Mouse (Mus musculus) embryonic fibroblast, embryonic 13.5 days (primary cell): ENCODE measurements around the gene Zmiz1. TPM values are rescaled to one million over a fixed set of nuclear protein-coding genes. Genes with fewer than 3 reads are reported as not detected.

Experiments used
- H3K27ac ChIP-seq: 2 replicates; pipeline ENCODE4 v1.5.1; 2012; ENCODE audit warnings: low read length, control low read depth, inconsistent platforms; ENCODE audit not compliant: insufficient read depth
- H3K4me1 ChIP-seq: 2 replicates; pipeline ENCODE4 v1.6.1; 2011; ENCODE audit warnings: low read length; ENCODE audit not compliant: control insufficient read depth, insufficient read depth
- H3K4me3 ChIP-seq: 2 replicates; pipeline ENCODE4 v1.5.1; 2011; ENCODE audit warnings: mild to moderate bottlenecking, control low read depth, low read length; ENCODE audit not compliant: insufficient read depth
- CTCF ChIP-seq: IDR thresholded peaks from 2 replicates; pipeline ENCODE4 v1.5.1; 2011; ENCODE audit warnings: mild to moderate bottlenecking, control low read depth, low read length, moderate library complexity, borderline replicate concordance; ENCODE audit not compliant: insufficient read depth
- POLR2A ChIP-seq: IDR thresholded peaks from 2 replicates; pipeline ENCODE4 v1.6.1; 2011; ENCODE audit warnings: low read depth, mild to moderate bottlenecking, control low read depth, low read length, moderate library complexity
- polyA plus RNA-seq: library from polyadenylated mRNA; stranded (reverse); fragments of >200 nt; gene quantifications from 2 replicates; pipeline ENCODE4 v1.2.4, GENCODE M21; 2011; ENCODE audit warnings: low read depth; ENCODE audit not compliant: missing spikeins, insufficient read length

Zmiz1 gene
- polyA plus RNA-seq, 1 experiment = 61.9 TPM

GRCm38 (mm10) chr14:25607968-25608491 is 149.0 kb downstream of the Zmiz1 start:
- Histone ChIP-seq H3K4me3 (peak overlapping the region; percentile 48), H3K4me1 (peaks cover 28% of the 10 kb centered on the region; the same call in 1 of the 2 replicates), H3K27ac (no peak overlapping the region)
- TF ChIP-seq POLR2A = peak; percentile 37; the same call in 1 of the 2 replicates
- TF ChIP-seq CTCF = no peak; the same call in 1 of the 2 replicates

DNA sequence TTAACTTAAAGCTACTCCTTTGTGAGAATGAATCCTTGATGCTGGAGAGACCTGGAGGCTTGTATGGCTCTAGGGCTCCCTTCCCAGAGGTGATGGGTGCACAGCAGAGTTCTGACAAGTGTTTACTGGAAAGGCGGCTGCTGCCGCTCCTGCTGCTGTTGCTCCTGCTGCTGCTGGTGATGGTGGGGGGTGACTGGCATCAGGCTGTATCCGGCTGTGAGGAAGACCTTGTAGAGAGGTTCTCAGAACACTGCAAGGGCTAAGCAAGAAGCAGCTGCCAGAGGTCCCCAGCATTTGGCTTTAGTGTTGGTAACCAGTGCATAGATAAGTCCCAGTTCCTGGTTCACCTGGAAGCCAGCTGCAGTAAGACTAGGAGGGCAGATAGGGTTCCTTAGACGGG is 149.6 kb downstream of the Zmiz1 start:
- peaks cover 22% of the 10 kb centered on the region; the same call in 1 of the 2 replicates for H3K4me1 ChIP-seq

GRCm38 (mm10) chr14:25609355-25609754 is 150.4 kb downstream of the Zmiz1 start:
- Histone ChIP-seq H3K27ac (no peak overlapping the region), H3K4me1 (peaks cover 17% of the 10 kb centered on the region; the same call in 1 of the 2 replicates), H3K4me3 (no peak overlapping the region)
- TF ChIP-seq CTCF (no peak), POLR2A (no peak)

More for the DNA sequence above, 149.6 kb downstream of the Zmiz1 start:
- Histone ChIP-seq H3K27ac (no peak overlapping the region), H3K4me3 (peak overlapping the region; percentile 48)
- no peak for TF ChIP-seq CTCF
- TF ChIP-seq POLR2A = no peak

- peaks cover 14% of the 10 kb centered on the region; the same call in 1 of the 2 replicates for H3K4me1 ChIP-seq
- no peak overlapping the region for H3K4me3 ChIP-seq
These were observed 151.6 kb downstream of the Zmiz1 start for GRCm38 (mm10) chr14:25610396-25611158.

DNA sequence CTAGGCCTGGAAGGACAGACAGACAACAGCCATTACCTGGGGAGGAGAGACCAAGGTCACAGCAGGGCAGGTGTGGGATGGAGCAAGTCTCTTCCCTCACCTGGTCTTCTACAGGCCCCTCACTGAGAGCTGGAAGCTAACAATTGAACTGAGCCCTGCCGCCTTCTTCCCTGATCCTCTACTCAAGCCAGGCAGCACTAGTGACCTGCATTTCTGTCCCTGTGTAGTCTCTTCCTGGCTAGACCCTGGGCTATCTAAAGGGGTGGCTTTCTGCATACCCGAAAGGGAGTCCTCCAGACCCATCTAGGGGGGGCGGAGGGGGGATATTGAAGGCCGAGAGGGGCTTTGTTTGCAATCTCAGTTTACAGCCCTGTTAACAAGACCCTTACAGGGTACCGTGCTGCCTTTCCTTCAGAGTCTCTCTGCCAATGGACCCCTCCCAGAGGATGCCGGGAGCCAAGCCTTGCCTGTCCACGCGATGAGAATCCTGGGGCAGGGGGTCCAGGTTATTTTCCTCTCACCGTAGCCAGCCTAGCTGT is 152.2 kb downstream of the Zmiz1 start:
- Histone ChIP-seq H3K27ac (no peak overlapping the region), H3K4me1 (peaks cover 11% of the 10 kb centered on the region; the same call in 1 of the 2 replicates), H3K4me3 (no peak overlapping the region)
- TF ChIP-seq POLR2A (no peak), CTCF (no peak)

More at GRCm38 (mm10) chr14:25610396-25611158, 151.6 kb downstream of the Zmiz1 start:
- H3K27ac ChIP-seq = no peak overlapping the region
- no peak for TF ChIP-seq POLR2A
- no peak for TF ChIP-seq CTCF

DNA sequence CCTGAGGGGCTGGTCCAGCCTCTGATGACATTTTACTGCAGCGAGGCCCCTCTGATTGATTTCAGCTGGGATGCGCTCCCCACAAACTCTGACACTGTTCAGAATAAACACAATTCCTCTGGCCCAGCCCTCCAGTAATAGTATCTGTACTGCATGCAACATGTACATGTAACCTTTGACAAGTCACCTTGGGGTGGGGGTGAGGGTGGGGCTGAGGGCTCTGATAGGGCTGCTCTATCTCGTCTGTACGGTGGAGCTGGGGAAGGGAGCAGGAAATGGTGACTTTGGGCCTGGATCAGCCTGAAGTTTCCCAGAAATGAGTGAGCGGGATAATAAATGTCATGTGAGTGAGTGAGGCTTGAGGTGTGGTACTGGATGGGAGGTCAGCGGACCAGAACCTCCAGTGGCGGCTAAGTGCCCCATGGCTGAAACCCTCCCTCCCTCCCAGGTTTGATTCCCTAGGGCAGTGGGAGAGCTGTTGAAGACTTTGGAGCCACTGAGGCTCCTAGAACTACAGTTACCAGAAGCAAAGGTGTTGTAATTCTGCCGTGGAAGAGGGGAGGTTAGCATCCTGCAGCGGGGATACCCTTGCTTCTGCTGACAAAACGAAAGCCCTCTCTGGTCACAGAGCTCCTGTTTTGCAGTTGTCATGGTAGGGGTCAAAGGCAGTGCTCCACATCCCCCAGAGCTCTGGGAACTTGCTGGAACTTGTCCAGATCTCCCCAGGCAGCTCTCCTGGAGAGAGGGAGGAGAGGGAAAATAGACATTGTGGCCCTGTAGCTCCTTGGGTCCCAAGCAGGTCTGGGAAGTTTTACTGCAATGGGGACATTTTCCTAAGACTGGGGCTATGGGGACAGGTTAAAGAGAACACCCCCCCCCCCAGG is 153.1 kb downstream of the Zmiz1 start:
- Histone ChIP-seq H3K4me1 (peaks cover 9% of the 10 kb centered on the region; the same call in 1 of the 2 replicates), H3K4me3 (no peak overlapping the region), H3K27ac (no peak overlapping the region)
- no peak for TF ChIP-seq CTCF
- TF ChIP-seq POLR2A = no peak

DNA sequence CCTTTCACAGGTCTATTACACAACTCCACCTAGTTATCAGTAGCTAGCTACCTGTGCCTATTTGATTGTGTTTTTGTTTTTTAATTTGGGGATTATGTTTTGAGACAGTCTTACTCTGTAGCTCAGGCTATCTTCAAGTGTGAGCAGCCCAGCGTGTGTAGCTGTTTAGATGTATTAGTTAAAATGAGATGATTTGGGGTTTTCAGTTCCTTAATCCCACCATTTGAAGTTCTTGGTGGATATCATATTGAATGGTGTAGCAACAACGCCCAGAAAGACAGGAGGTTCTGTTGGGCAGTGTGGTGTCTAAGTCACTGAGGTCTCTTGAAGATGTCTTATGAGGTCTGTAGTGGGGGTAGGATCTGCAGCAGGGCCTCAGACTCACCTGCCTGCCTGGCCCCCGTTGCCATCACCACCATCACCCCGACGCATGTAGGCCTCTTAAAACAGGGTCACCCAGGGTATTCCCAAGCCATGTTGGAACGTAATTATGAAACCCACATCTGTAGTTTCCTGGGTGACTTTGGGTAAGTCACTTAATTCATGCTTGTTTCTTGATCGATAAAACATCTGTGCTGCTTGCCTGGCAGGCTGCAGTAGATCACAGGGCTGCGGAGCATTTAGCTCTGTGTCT is 155.1 kb downstream of the Zmiz1 start:
- TF ChIP-seq POLR2A (no peak), CTCF (no peak)
- no peak overlapping the region for H3K27ac ChIP-seq
- no peak overlapping the region for H3K4me3 ChIP-seq
- peaks cover 3% of the 10 kb centered on the region; the same call in 1 of the 2 replicates for H3K4me1 ChIP-seq

- Histone ChIP-seq H3K27ac (no peak overlapping the region), H3K4me3 (no peak overlapping the region), H3K4me1 (peaks cover 1% of the 10 kb centered on the region; the same call in 1 of the 2 replicates)
- TF ChIP-seq POLR2A = no peak
- TF ChIP-seq CTCF = no peak
These were observed 155.7 kb downstream of the Zmiz1 start for GRCm38 (mm10) chr14:25614684-25615083.

DNA sequence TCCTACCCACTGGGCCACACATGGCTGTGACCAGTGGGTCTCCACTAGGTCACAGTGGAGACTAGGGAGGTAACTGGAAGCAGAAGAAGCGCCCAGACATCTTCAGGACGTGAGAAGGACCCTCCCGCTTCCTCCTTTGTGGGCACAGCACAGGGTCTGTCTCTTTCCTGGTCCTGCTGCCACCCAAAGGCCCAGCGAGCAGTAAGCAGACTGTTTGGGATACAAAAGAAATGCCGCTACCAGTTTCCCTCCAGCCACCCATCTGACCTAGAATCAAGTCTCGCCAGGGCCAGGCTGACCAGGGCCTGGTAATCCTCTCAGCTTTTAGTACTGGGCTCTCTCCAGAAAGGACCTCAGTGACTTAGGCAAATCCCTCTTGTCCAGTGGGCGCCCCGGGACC is 156.6 kb downstream of the Zmiz1 start:
- no peak for TF ChIP-seq POLR2A
- no peak for TF ChIP-seq CTCF
- Histone ChIP-seq H3K27ac (no peak overlapping the region), H3K4me1 (no peaks in the 10 kb centered on the region), H3K4me3 (no peak overlapping the region)
